Mouse (Mus musculus): ENCODE measurements around the gene Hrh3. TPM values are rescaled to one million over a fixed set of nuclear protein-coding genes. Genes with fewer than 3 reads are reported as not detected.
A peak's percentile ranks its signal among the peaks of the same experiment; 100 is the strongest.

Gene Hrh3
- total RNA-seq, 2 experiments from 2014 or later: not detected

GRCm38 (mm10) chr2:180053001-180053400 lies 51.3 kb downstream of the Hrh3 start:
- DNase-seq: no peak

- peak; percentile 49 for DNase-seq
Observed at GRCm38 (mm10) chr2:180051986-180052733, 52.1 kb downstream of the Hrh3 start.

GRCm38 (mm10) chr2:180050986-180051385 lies 53.3 kb downstream of the Hrh3 start:
- DNase-seq: peak; percentile 89

Other genes with a start within 250 kb of the Hrh3 start
- gene Taf4, start 127.8 kb downstream of the Hrh3 start, total RNA-seq (2021): 10 to 100 TPM; 18.3 to 20.6 TPM
- 10 to 100 TPM; 48.7 to 49.8 TPM for gene Lsm14b, start 79.5 kb downstream of the Hrh3 start, total RNA-seq (2021)
- 100 to 1,000 TPM; 174 to 190 TPM for gene Psma7, start 62.1 kb downstream of the Hrh3 start, total RNA-seq (2021)
- gene Ss18l1, start 62.0 kb downstream of the Hrh3 start, total RNA-seq (2021): 1 to 10 TPM; 4.0 TPM
- 10 to 100 TPM; 14.2 to 16.5 TPM for gene Mtg2, start 33.9 kb downstream of the Hrh3 start, total RNA-seq (2021)
- 10 to 100 TPM; 28.5 to 28.6 TPM for gene Osbpl2, start 14.8 kb upstream of the Hrh3 start, total RNA-seq (2021)
- gene Adrm1, start 67.0 kb upstream of the Hrh3 start, total RNA-seq (2021): 100 to 1,000 TPM; 103 to 104 TPM
- 10 to 100 TPM; 47.8 to 49.6 TPM for gene Lama5, start 121.4 kb upstream of the Hrh3 start, total RNA-seq (2021)
- gene Rps21, start 152.9 kb upstream of the Hrh3 start, total RNA-seq (2021): 100 to 1,000 TPM; 619 to 692 TPM
- gene Cables2, start 169.0 kb upstream of the Hrh3 start, total RNA-seq (2021): 10 to 100 TPM; 15.2 to 15.4 TPM
- not detected for gene Rbbp8nl, start 185.4 kb upstream of the Hrh3 start, total RNA-seq (2021)
- 1 to 10 TPM; 1.6 to 2.5 TPM for gene Gata5, start 230.2 kb upstream of the Hrh3 start, total RNA-seq (2021)

Data from heart, postnatal 4 days (tissue).